Mouse (Mus musculus) forelimb bud, embryonic 11.5 days (tissue): ENCODE results near the gene Igf2bp1.

Experiments
- DNase-seq: peaks from one replicate; pipeline ENCODE4 v3.0.0-alpha.2; 2012; ENCODE audit warnings: low read depth, low spot score

The Igf2bp1 gene

DNA sequence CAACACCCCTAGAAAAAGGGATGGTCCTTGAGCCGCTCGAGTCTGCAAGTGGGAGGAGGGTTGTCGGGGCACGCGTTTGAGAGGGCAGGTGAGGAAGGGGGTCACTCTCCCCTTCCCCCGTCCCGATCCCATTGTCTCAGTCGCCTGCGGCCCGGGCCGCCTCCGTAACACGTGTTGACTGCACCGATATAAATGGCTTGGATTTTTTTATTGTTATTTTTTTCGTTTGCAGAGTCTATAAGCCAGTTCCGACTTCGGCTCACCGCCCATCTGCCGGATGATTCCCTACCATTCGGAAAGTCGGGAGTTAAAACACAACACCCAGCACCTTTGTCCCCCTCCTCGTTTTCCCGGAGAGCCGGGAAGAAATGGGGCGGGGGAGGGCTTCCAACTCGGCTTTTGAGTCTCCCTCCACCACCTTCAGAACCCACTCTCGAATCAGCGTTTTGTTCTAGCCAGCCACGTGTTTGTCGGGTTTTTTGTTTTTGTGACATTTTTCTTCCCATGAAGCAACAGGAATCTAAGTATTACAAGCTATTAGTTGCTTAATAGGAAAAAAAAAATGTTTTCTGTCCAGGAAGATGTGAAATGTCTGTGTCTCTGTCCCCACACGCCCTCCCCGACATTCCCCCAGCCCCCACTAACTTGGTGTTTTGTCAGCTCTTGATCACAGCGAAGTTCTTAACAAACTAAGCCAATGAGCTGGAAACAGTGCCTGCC is 1.9 kb upstream of the Igf2bp1 start:
- peak; percentile 59 for DNase-seq

DNA sequence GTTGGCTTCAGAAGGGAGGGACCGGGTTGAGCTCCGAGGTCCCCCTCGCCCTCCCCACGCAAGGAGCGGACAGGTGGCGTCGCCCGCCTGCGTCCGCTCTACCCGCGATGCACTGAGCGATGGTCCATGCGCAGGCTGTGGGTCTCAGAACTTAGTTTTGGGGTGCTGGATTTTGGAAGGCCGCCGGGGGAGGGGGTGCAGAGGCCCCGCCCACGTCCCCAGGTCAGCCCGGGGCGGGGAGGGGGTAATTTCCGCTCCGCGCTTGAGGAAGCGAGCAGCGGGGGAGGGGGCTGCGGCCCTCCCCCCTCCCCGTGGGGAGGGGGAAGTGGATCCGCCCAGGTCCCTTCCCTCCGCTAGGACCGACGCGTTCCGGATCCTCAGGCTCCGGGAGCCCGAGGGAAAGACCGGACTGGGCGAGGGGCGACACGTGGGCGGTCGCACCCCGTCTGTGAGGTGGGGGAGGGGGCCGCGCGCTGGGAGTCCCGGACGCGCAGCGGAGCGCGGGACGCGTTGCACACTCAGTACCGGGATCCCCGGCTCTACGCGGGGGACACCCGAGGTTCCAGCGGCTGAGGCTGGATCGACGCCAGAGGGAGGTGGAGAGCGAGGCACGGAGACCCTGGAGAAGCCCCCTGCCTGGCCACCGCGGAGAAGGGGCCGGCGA is 1.2 kb upstream of the Igf2bp1 start:
- DNase-seq, result peak; percentile 96

DNA sequence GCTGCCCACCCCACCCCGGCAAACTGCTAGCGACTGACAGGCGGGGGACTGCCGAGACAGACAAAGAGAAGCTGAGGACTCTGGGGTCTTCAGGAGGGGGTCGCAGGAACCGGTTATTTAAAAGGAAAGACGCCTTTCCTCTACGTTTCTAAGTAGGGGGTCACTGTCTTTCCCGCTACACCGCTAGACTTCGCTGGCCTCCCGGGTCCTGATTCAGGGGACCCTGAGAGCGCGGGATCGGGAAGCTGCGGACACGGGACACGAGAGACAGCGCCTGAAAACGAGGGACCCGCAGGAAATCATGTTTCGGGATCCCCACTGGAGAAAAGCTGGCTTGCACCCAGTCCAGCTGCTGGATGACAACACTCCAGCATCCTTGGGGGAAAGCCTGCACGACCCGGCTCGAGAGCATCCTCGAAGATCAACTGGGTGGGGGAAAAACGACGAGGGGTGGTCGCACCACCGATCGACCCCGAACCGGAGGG is 669 bp upstream of the Igf2bp1 start:
- peak; percentile 60 for DNase-seq

GRCm38 (mm10) chr11:96004793-96005402 is 842 bp downstream of the Igf2bp1 start:
- DNase-seq, result no peak

DNA sequence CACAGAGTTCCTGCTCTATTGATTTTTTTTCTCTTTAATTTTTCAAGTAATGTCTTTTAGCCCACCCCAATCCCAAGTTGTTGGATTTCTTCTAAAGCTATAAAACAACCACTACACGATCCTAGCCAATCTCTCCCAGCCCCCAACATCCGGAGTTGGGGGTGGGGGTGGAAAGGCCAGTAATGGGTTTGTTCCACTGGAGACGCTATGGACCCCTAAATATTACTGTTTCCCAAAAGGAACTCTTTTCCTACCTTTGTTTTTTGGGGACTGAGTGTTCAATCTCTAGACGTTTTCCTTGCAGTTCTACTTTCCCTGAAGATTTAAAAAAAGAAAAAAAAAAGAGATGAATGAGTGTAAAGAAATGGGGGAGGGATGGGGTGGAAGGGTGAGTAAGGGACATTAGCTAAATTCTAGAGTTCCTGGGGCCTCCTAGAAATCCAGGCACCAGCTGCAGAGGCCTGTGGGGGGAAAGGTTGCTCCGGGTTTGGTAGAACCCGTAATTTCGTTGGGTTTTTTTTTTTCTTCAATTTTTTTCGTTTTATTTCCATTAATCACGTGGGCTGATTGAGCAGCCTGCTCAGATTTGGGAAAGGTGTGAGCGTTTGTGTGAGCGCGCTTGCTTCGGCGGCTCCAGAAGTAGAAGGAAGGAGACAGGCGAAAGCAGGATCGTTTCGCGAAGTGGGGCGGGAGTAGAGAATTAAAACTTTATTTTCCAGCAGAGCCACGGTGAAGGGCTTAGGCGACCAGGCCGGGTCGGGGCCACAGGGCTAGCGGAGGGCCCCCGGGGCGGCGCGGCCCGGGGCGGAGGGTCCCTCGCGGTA is 1.6 kb downstream of the Igf2bp1 start:
- no peak for DNase-seq

DNA sequence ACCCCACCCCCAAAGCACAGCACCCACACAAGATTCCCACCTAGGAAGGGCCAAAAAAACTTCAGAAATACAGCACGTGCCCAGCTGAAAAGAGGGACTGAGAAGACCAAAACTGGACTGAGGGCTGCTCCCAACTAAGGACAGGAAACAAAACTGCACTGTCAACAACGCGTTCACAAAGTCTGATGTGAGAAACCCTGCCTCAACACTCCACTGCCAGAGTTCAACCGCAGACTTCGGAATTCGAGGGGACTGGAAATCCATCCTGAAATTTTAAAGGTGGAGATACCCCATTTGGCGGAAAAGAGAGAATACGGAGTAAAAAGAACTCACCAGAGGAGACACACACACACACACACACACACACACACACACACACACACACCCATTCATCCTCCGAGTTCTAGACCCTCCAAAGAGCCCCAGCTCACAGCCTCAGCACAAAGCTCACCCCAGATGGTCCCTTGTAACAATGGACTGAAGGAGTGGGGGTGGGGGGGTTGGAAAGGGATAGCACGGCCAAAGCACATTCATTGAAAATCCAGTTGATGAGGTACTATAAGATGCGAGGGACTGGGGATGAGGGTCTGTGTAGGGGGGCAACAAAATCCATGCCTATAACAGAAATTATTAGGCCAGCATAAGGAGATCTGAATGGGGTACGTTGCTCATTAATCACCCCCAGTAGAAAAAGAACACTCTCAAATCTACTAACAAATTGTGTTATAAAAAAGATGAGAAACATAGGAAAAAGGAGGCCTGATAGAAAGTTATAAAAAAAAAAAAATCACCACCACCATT is 2.4 kb downstream of the Igf2bp1 start:
- DNase-seq, result no peak

DNA sequence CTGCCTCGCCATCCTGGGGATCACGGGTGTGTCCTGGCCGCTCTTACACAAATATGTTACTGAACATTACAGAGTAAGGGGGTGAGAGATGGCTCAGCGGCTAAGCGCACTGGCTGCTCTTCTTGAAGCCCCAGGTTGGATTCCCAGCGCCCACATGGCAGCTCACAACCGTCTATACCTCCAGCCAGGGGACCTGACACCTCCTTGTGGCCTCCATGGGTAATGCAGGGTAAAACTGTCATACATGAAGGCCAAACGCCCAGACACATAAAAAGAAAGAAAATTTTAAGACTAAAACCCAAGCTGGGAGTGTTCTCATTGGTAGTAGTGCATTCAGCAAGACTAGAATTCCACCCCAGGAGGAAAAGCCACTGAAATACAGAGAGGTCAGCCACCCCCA is 11.6 kb downstream of the Igf2bp1 start:
- no peak for DNase-seq

- DNase-seq, result peak; percentile 90
Measured at GRCm38 (mm10) chr11:95990886-95991708, 14.6 kb downstream of the Igf2bp1 start.

DNA sequence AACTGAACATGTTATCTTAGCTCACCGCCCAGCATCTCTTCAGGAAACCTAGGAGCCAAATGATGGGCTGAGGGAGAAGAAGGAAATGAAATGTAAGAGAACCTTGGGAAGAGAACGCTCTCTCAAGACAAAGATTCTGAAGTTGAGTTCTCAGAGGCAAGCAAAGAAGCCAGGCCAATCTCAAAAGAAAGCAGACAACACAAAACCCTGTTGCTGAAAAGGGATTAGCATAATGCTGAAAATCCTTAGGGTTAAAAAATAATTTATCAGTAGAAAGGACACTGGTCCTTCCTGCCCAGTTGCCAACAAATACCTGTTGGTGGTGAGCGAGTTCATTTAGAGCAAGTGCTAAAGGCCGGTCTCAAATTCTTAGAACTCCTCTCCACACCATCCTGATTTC is 15.3 kb downstream of the Igf2bp1 start:
- DNase-seq, result no peak

GRCm38 (mm10) chr11:95989864-95990263 is 15.9 kb downstream of the Igf2bp1 start:
- DNase-seq, result no peak

GRCm38 (mm10) chr11:95988533-95988932 is 17.2 kb downstream of the Igf2bp1 start:
- DNase-seq, result no peak

GRCm38 (mm10) chr11:95987854-95988447 is 17.8 kb downstream of the Igf2bp1 start:
- no peak for DNase-seq

- DNase-seq, result peak; percentile 60
Measured at GRCm38 (mm10) chr11:95982475-95982874, 23.3 kb downstream of the Igf2bp1 start.

DNA sequence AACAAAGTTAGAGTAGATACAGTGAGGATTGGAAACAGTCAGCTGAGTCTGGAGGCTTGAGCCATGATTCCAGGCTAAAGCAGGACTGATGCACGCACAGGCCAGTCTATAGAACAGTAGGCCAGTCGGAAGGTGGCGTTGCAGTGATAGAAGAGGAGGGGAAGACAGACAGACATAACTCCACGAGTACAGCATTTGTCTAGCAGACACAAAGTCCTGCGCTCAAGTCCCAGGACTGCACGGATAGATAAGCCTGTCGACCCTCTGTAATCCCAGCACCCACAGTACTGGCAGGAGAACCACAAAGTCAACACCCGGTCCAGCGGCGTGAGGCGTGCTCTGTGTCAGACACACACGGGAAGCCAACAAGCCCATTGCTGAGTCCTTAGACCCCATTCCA is 23.9 kb downstream of the Igf2bp1 start:
- DNase-seq, result no peak

GRCm38 (mm10) chr11:95980762-95981418 is 24.9 kb downstream of the Igf2bp1 start:
- DNase-seq, result peak; percentile 75

- DNase-seq, result no peak
Measured at GRCm38 (mm10) chr11:95978487-95978886, 27.3 kb downstream of the Igf2bp1 start.

DNA sequence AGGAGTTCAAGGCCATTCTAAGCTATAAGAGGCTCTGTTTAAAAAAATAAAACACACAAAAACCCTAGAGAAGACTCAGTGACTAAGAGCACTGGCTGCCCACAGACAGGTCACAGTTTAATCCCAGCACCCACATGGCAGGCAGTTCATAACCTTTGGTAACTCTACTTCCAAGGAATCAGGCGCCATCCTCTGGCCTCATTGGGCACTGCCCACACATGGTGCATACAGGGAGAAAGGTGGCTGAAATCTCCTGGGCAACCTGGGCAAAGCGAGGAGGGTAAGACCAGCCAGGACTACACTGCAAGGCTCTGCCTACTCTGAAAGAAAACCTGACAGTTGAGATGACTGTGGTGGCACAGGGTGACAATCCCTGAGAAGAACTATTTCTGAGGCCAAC is 29.4 kb downstream of the Igf2bp1 start:
- no peak for DNase-seq

GRCm38 (mm10) chr11:95975694-95976093 is 30.0 kb downstream of the Igf2bp1 start:
- no peak for DNase-seq

DNA sequence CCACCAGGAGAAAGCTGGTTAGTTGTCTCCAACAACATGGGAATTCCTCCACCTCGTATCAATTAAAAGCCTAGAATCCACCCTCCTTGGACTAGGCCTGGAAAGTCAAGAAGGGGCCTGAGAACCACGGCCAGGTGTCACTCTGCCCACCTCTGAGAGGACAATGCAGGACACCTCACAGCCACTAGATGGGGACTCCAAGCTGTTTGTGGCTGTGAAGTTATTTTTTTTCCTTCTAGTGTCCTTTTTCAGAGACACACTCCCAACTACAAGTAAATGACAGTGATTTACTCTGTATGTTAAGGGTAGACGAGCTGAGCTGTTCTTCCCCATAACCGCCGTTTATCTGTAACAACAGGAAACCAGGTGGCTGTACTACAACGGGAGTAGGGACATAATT is 32.6 kb downstream of the Igf2bp1 start:
- DNase-seq, result no peak
